Mouse (Mus musculus) heart, embryonic 15.5 days (tissue): ENCODE data around the gene Plin2. TPM values are rescaled to one million over a fixed set of nuclear protein-coding genes. Genes with fewer than 3 reads are reported as not detected.
"Not testable (repeated sequence)": the region's sequence is repeated elsewhere in the genome, so short reads cannot be mapped to it uniquely, and the experiment has no call there.

ENCODE experiments used
- ATAC-seq: fragments of 200-750 bp; cut with Nextera tagmentation; replicated peaks from 2 replicates; pipeline ENCODE4 v1.8.0; 2017; ENCODE audit warnings: low read depth, moderate TSS enrichment; ENCODE audit not compliant: insufficient number of reproducible peaks, insufficient read depth, low FRiP score
- H3K27ac ChIP-seq: fragments of 300-500 bp; sonication (generic); 2 replicates; pipeline ENCODE4 v1.5.1; 2015; ENCODE audit warnings: mild to moderate bottlenecking, inconsistent platforms
- H3K27me3 ChIP-seq: fragments of 300-500 bp; sonication (generic); 2 replicates; pipeline ENCODE4 v1.6.1; 2015; ENCODE audit warnings: inconsistent platforms
- H3K36me3 ChIP-seq: fragments of 300-500 bp; sonication (generic); 2 replicates; pipeline ENCODE4 v1.6.1; 2015; ENCODE audit warnings: mild to moderate bottlenecking, inconsistent platforms
- H3K4me1 ChIP-seq: fragments of 300-500 bp; sonication (generic); replicated peaks from 2 replicates; pipeline ENCODE4 v1.6.1; 2015; ENCODE audit warnings: inconsistent platforms
- H3K4me2 ChIP-seq: fragments of 300-500 bp; sonication (generic); 2 replicates; pipeline ENCODE4 v1.6.1; 2015; ENCODE audit warnings: inconsistent platforms, mild to moderate bottlenecking, moderate library complexity
- H3K4me3 ChIP-seq: fragments of 300-500 bp; sonication (generic); 2 replicates; pipeline ENCODE4 v1.5.1; 2015; ENCODE audit warnings: mild to moderate bottlenecking, inconsistent platforms
- H3K9ac ChIP-seq: fragments of 300-500 bp; sonication (generic); 2 replicates; pipeline ENCODE4 v1.6.1; 2015; ENCODE audit warnings: mild to moderate bottlenecking, inconsistent platforms
- H3K9me3 ChIP-seq: fragments of 300-500 bp; sonication (generic); replicated peaks from 2 replicates; pipeline ENCODE4 v1.6.1; 2016; ENCODE audit warnings: inconsistent platforms
- WGBS: fragments of 180-500 bp; shearing (Covaris S2); methylation state at CpG from one replicate; pipeline ENCODE4 v1.1.7; 2015; ENCODE audit warnings: mixed read lengths; 5-methylcytosine and 5-hydroxymethylcytosine counted together
- polyA plus RNA-seq: library from polyadenylated mRNA; unstranded; fragments of >200 nt; fragmentation: Nextera tagmentation; extraction: Ambion mirVana; gene quantifications from 2 replicates; pipeline ENCODE4 v1.2.1, GENCODE M21; 2015

Plin2 gene
- polyA plus RNA-seq, 1 experiment from 2014 or later = 62.8 TPM

DNA sequence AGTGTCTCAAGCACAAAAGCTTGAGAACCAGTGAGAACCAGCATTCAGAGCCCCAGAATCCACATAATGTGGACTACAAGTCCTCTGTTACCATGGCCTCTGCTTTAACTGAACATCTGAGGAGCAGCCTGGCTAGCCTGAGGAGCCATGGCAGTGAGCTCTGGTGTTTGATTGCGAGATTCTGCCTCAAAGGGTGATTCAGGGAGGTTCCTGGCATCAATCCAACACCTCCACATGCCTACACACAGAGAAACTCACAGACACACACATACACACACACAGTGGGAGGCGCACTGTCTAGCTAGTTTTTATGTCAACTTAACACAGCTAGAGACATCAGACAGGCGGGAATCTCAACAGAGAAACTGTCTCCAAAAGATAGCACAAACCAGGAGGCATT lies 4.3 kb downstream of the Plin2 start:
- Histone ChIP-seq H3K4me1 (peaks cover 16% of the 10 kb centered on the region), H3K4me2 (no peak overlapping the region), H3K27me3 (no peaks in the 10 kb centered on the region), H3K36me3 (peaks cover 26% of the 10 kb centered on the region), H3K4me3 (no peak overlapping the region), H3K9ac (no peak overlapping the region), H3K27ac (no peak overlapping the region), H3K9me3 (no peaks in the 10 kb centered on the region)
- ATAC-seq = no peak
- 71% methylated on average over 3 of the region's 3 CpGs for WGBS

DNA sequence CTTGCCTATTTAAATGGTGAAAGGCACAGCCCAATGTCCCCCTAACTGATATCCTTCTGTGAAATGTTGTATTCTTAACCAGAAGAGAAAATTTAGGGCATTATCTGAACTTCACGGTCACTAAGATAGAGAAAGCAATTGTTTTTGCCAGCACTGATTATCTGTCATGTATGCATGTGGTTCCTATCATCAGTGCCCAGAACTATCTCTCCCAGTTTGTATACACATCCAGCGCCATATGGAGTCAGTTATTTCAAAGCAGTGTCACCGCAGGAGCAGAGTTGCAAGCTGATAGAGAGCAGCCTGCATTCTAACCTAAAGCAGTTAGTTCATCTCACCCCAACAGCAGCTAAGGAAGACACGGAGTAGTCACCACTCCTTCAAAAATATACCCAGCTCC lies 5.9 kb downstream of the Plin2 start:
- 36% methylated on average over 4 of the region's 4 CpGs for WGBS
- no peak overlapping the region for H3K27ac ChIP-seq
- no peaks in the 10 kb centered on the region for H3K9me3 ChIP-seq
- H3K4me1 ChIP-seq = peaks cover 10% of the 10 kb centered on the region
- ATAC-seq = no peak
- H3K4me2 ChIP-seq = no peak overlapping the region
- H3K9ac ChIP-seq = no peak overlapping the region
- H3K36me3 ChIP-seq = peaks cover 42% of the 10 kb centered on the region
- no peak overlapping the region for H3K4me3 ChIP-seq
- H3K27me3 ChIP-seq = no peaks in the 10 kb centered on the region

DNA sequence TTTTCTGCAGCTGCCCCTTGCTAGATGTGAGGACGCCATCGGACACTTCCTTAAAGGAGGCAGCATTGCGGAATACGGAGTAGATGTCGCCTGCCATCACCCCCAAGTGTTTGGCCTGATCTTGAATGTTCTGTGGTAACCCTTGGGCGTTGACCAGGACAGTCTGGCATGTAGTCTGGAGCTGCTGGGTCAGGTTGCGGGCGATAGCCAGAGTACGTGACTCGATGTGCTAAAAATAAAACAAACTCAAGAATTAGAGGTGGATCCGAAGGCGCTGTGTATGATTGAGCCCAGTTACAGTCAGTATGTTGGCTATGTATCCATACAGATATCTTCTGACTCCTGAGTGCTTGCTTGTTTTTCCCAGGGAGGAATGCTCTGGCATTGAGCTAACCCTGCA lies 12.7 kb downstream of the Plin2 start:
- H3K4me1 ChIP-seq = peaks cover 6% of the 10 kb centered on the region
- H3K36me3 ChIP-seq = peaks cover 50% of the 10 kb centered on the region
- peak; percentile 76 for ATAC-seq
- H3K27me3 ChIP-seq = no peaks in the 10 kb centered on the region
- H3K9me3 ChIP-seq = no peaks in the 10 kb centered on the region
- no peak overlapping the region for H3K9ac ChIP-seq
- peak overlapping the region; percentile 69 for H3K27ac ChIP-seq
- no peak overlapping the region for H3K4me3 ChIP-seq
- WGBS = 57% methylated on average over 12 of the region's 12 CpGs
- no peak overlapping the region for H3K4me2 ChIP-seq

DNA sequence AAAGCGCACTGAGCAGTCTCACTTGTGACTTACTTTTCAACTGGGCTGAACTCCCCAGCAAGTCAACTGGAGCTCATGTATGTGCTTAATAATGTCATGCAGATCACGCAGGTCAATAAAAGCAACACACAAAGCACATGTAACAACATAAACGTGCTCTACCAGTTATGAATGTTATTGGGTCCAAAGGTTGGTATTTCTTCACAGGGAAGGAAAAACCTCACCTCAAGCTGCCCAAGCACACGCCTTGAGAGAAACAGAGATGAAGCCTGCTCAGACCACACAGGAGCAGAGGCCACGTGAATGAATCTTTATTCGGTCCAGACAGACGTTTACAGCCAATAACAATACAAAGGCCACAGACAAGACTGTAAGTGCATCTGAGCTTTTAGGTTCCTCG lies 13.4 kb downstream of the Plin2 start:
- not testable (repeated sequence) for H3K9me3 ChIP-seq, H3K27me3 ChIP-seq, H3K4me1 ChIP-seq, H3K9ac ChIP-seq, H3K4me3 ChIP-seq, ATAC-seq, H3K4me2 ChIP-seq
- 89% methylated on average over 8 of the region's 8 CpGs for WGBS
- Histone ChIP-seq H3K36me3 (peaks cover 44% of the 10 kb centered on the region), H3K27ac (peak overlapping the region; percentile 69)

- no peak for ATAC-seq
- no peaks in the 10 kb centered on the region for H3K27me3 ChIP-seq
- H3K4me2 ChIP-seq = no peak overlapping the region
- WGBS = 66% methylated on average over 10 of the region's 10 CpGs
- H3K9ac ChIP-seq = no peak overlapping the region
- H3K27ac ChIP-seq = no peak overlapping the region
- H3K9me3 ChIP-seq = no peaks in the 10 kb centered on the region
- H3K36me3 ChIP-seq = peaks cover 7% of the 10 kb centered on the region; the same call in 1 of the 2 replicates
- H3K4me1 ChIP-seq = no peaks in the 10 kb centered on the region; the same call in 1 of the 2 replicates
- H3K4me3 ChIP-seq = no peak overlapping the region
Observed at GRCm38 (mm10) chr4:86651686-86652384, 18.0 kb downstream of the Plin2 start.

DNA sequence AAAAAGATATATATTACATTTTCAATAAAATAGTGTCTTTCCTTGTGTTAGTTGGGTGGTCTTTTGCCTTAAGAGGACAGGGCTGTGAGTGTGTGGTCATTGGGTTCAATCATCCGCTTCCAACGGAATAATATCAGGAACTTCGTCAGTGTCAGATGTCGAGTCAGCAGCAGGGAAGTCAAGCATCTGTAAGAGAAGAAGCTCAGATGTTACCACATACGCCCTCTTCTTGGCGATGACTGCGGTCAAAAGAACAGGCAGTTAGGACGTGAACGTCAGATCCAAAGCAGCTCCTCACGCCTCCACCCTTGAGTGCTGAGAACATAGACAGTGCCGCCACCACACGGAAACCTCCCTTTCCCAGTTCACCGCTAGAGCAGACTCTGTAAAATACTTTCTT lies 21.5 kb downstream of the Plin2 start:
- not testable (repeated sequence) for H3K27me3 ChIP-seq, H3K4me3 ChIP-seq, H3K36me3 ChIP-seq, H3K27ac ChIP-seq, ATAC-seq, H3K9ac ChIP-seq, H3K9me3 ChIP-seq, H3K4me1 ChIP-seq, H3K4me2 ChIP-seq
- 87% methylated on average over 10 of the region's 13 CpGs for WGBS

GRCm38 (mm10) chr4:86637561-86637960 lies 32.3 kb downstream of the Plin2 start:
- 0 out of 2 replicates have a peak overlapping the region, but pooled peaks have one; percentile 6 for H3K4me2 ChIP-seq
- H3K9ac ChIP-seq, H3K9me3 ChIP-seq, H3K4me3 ChIP-seq, H3K27ac ChIP-seq, ATAC-seq, H3K36me3 ChIP-seq, H3K27me3 ChIP-seq, H3K4me1 ChIP-seq: not testable (repeated sequence)
- 66% methylated on average over 9 of the region's 9 CpGs for WGBS

- ATAC-seq, H3K4me3 ChIP-seq, H3K4me2 ChIP-seq, H3K27ac ChIP-seq, H3K27me3 ChIP-seq, H3K9me3 ChIP-seq, H3K9ac ChIP-seq, H3K4me1 ChIP-seq, H3K36me3 ChIP-seq: not testable (repeated sequence)
Observed at GRCm38 (mm10) chr4:86634873-86635272, 35.0 kb downstream of the Plin2 start.

GRCm38 (mm10) chr4:86634312-86634711 lies 35.5 kb downstream of the Plin2 start:
- H3K9me3 ChIP-seq, H3K4me2 ChIP-seq, H3K27me3 ChIP-seq, H3K4me1 ChIP-seq, H3K27ac ChIP-seq, H3K36me3 ChIP-seq, H3K4me3 ChIP-seq, H3K9ac ChIP-seq, ATAC-seq: not testable (repeated sequence)

- H3K9ac ChIP-seq, H3K27ac ChIP-seq, H3K9me3 ChIP-seq, H3K4me3 ChIP-seq, ATAC-seq, H3K4me1 ChIP-seq, H3K36me3 ChIP-seq, H3K27me3 ChIP-seq, H3K4me2 ChIP-seq: not testable (repeated sequence)
- WGBS = 65% methylated on average over 5 of the region's 5 CpGs
Observed at GRCm38 (mm10) chr4:86632556-86632955, 37.3 kb downstream of the Plin2 start.

DNA sequence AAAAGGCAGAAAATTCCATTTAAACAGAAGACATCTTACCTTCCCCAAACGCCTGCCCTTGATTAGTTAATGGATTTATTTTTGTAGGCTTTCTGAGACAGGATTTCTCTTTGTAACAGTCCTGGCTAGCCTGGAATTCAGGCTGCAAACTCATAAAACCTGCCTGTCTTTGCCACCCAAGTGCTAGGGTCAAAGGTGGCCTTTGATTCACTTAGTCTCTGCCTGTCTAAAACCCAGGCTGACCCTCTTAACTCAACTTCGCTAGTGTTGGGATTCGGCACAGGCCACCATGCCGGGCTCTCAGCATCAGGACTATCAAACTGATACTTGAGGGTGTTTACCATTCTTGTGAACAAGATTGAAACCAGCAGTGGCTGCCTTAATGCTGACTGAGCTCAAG lies 38.0 kb downstream of the Plin2 start:
- ATAC-seq = no peak
- H3K4me1 ChIP-seq = no peaks in the 10 kb centered on the region
- H3K9me3 ChIP-seq = no peaks in the 10 kb centered on the region
- H3K36me3 ChIP-seq = no peaks in the 10 kb centered on the region
- H3K4me2 ChIP-seq = no peak overlapping the region
- no peaks in the 10 kb centered on the region for H3K27me3 ChIP-seq
- no peak overlapping the region for H3K27ac ChIP-seq
- no peak overlapping the region for H3K9ac ChIP-seq
- WGBS = 65% methylated on average over 4 of the region's 4 CpGs
- no peak overlapping the region for H3K4me3 ChIP-seq

DNA sequence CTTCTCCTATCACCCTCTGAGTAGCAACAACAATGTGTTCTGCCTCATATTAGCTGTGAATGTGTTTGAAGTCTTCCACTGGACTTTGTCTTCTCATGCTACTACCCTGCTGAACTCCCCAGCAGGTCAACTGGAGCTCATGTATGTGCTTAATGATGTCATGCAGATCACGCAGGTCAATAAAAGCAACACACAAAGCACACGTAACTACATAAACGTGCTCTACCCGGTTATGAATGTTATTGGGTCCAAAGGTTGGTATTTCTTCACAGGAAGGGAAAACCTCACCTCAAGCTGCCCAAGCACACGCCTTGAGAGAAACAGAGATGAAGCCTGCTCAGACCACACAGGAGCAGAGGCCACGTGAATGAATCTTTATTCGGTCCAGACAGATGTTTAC lies 43.4 kb downstream of the Plin2 start:
- H3K27me3 ChIP-seq, H3K4me1 ChIP-seq, H3K9me3 ChIP-seq, H3K4me3 ChIP-seq, ATAC-seq, H3K4me2 ChIP-seq, H3K36me3 ChIP-seq, H3K9ac ChIP-seq, H3K27ac ChIP-seq: not testable (repeated sequence)
- 88% methylated on average over 7 of the region's 7 CpGs for WGBS
